10 mouse cellular contexts compared by ENCODE assay signal in genomic region chr5:135994335-135994724, GRCm38 (mm10). TPM values are rescaled to one million over a fixed set of nuclear protein-coding genes. Genes with fewer than 3 reads are reported as not detected.
DNase-seq lines count a peak whose midpoint lies in the region; ATAC-seq lines count a peak whose summit lies in the region.
"Had no signal": no experiment of that assay in that cellular context is flagged by ENCODE, and none has a peak within 500 bp of the region (broad histone marks: within the 10 kb centered on the region; RNA-seq: fewer than 3 reads in every experiment).

No protein-coding gene starts in this region.

- H3K9me3 ChIP-seq in erythroblast, embryonic 14.5 days (ENCODE audit: control insufficient read depth, low read length) = no peaks in the 10 kb centered on the region
- no peaks in the 10 kb centered on the region for H3K9me3 ChIP-seq in lung, embryonic 16.5 days (ENCODE audit: control insufficient read depth, low read length)
- H3K9me3 ChIP-seq in limb, embryonic 13.5 days = no peaks in the 10 kb centered on the region
- H3K9me3 ChIP-seq in neural tube, embryonic 15.5 days (replicated peaks) = no peaks in the 10 kb centered on the region

- 57% methylated on average over 8 of the region's 8 CpGs for WGBS in lung, embryonic 16.5 days
- 67% methylated on average over 8 of the region's 8 CpGs for WGBS in limb, embryonic 13.5 days
- 66% methylated on average over 8 of the region's 8 CpGs for WGBS in neural tube, embryonic 15.5 days

- no peak for DNase-seq in lung, adult 18-20 months
- DNase-seq in layer of hippocampus, adult 9-10 months (ENCODE audit: low spot score) = no peak
- no peak for DNase-seq in gastrocnemius, postnatal 25 days

- peak overlapping the region; percentile 79 for H3K4me3 ChIP-seq in erythroblast, embryonic 14.5 days (replicated peaks)
- H3K4me3 ChIP-seq in lung, embryonic 16.5 days (ENCODE audit: low read length) = no peak overlapping the region
- peak overlapping the region; percentile 77 for H3K4me3 ChIP-seq in limb, embryonic 13.5 days
- H3K4me3 ChIP-seq in neural tube, embryonic 15.5 days (replicated peaks) = peak overlapping the region; percentile 80; the same call in 1 of the 2 replicates

- H3K4me1 ChIP-seq in erythroblast, embryonic 14.5 days (ENCODE audit: control insufficient read depth) = peaks cover 16% of the 10 kb centered on the region
- H3K4me1 ChIP-seq in lung, embryonic 16.5 days (replicated peaks; ENCODE audit: control insufficient read depth, insufficient read depth, low read length) = peaks cover 8% of the 10 kb centered on the region
- H3K4me1 ChIP-seq in limb, embryonic 13.5 days = peaks cover 17% of the 10 kb centered on the region
- H3K4me1 ChIP-seq in neural tube, embryonic 15.5 days = peaks cover 26% of the 10 kb centered on the region

- H3K4me2 ChIP-seq in lung, embryonic 16.5 days (ENCODE audit: low read depth, low read length) = 0 out of 2 replicates have a peak overlapping the region, but pooled peaks have one; percentile 14
- H3K4me2 ChIP-seq in limb, embryonic 13.5 days (replicated peaks) = no peak overlapping the region; the same call in 1 of the 2 replicates
- H3K4me2 ChIP-seq in neural tube, embryonic 15.5 days = 0 out of 2 replicates have a peak overlapping the region, but pooled peaks have one; percentile 72

- ATAC-seq in erythroblast, adult 5-6 weeks (replicated peaks; ENCODE audit: low FRiP score, poor library complexity, severe bottlenecking) = no peak
- ATAC-seq in lung, embryonic 16.5 days (ENCODE audit: low read depth) = no peak; the same call in 1 of the 2 replicates
- no peak; the same call in 1 of the 2 replicates for ATAC-seq in limb, embryonic 13.5 days (ENCODE audit: low FRiP score, low read depth)
- ATAC-seq in neural tube, embryonic 15.5 days (ENCODE audit: low FRiP score) = peak; percentile 9; the same call in 1 of the 2 replicates

- no peaks in the 10 kb centered on the region for H3K27me3 ChIP-seq in erythroblast, embryonic 14.5 days (ENCODE audit: control insufficient read depth)
- no peaks in the 10 kb centered on the region for H3K27me3 ChIP-seq in lung, embryonic 16.5 days (ENCODE audit: control insufficient read depth, insufficient read depth, low read depth, low read length)
- H3K27me3 ChIP-seq in limb, embryonic 13.5 days = no peaks in the 10 kb centered on the region
- H3K27me3 ChIP-seq in neural tube, embryonic 15.5 days (replicated peaks) = no peaks in the 10 kb centered on the region

- peaks cover 13% of the 10 kb centered on the region for H3K36me3 ChIP-seq in erythroblast, embryonic 14.5 days (ENCODE audit: control insufficient read depth)
- H3K36me3 ChIP-seq in lung, embryonic 16.5 days (ENCODE audit: control insufficient read depth, insufficient read depth, low read length) = peaks cover 21% of the 10 kb centered on the region
- H3K36me3 ChIP-seq in limb, embryonic 13.5 days = peaks cover 30% of the 10 kb centered on the region
- peaks cover 23% of the 10 kb centered on the region for H3K36me3 ChIP-seq in neural tube, embryonic 15.5 days

- no peak overlapping the region for H3K9ac ChIP-seq in lung, embryonic 16.5 days (ENCODE audit: low read length)
- H3K9ac ChIP-seq in limb, embryonic 13.5 days = no peak overlapping the region
- no peak overlapping the region for H3K9ac ChIP-seq in neural tube, embryonic 15.5 days (replicated peaks)

- no peak overlapping the region for H3K27ac ChIP-seq in lung, embryonic 16.5 days (ENCODE audit: low read length)
- H3K27ac ChIP-seq in limb, embryonic 13.5 days = no peak overlapping the region
- no peak overlapping the region for H3K27ac ChIP-seq in neural tube, embryonic 15.5 days (replicated peaks)

RNA-seq across cellular contexts. Expression of gene Dtx2, which starts 0.3 kb away (rescaled TPM):
- polyA plus RNA-seq in erythroblast, embryonic 14.5 days (2012) = 0.84 and 0.97 TPM in 2 replicates
- 3.8 and 22.1 TPM in 2 replicates for total RNA-seq in erythroblast, adult 5-6 weeks (2015; ENCODE audit: low replicate concordance)
- total RNA-seq in erythroblast, adult 5-6 weeks (2017; ENCODE audit: low replicate concordance) = 2.3 TPM in 1 of 2 replicates, not detected in the other
- polyA plus RNA-seq in lung, embryonic 16.5 days (2015; fragmentation: Nextera tagmentation; extraction: Ambion mirVana) = 26.6 and 27.6 TPM in 2 replicates
- 35.2 and 37.9 TPM in 2 replicates for polyA plus RNA-seq in limb, embryonic 13.5 days (2015; fragmentation: Nextera tagmentation; extraction: Ambion mirVana)
- 22.5 and 25.2 TPM in 2 replicates for polyA plus RNA-seq in neural tube, embryonic 15.5 days (2015; fragmentation: Nextera tagmentation; extraction: Ambion mirVana)
- 1 to 10 TPM; 5.9 to 7.3 TPM for total RNA-seq in gastrocnemius, postnatal 25 days (2021)

RNA-seq across cellular contexts. Expression of gene Zp3, which starts 14.4 kb away (rescaled TPM):
- not detected in 2 replicates for polyA plus RNA-seq in erythroblast, embryonic 14.5 days (2012)
- not detected in 2 replicates for total RNA-seq in erythroblast, adult 5-6 weeks (2015; ENCODE audit: low replicate concordance)
- not detected in 2 replicates for total RNA-seq in erythroblast, adult 5-6 weeks (2017; ENCODE audit: low replicate concordance)
- polyA plus RNA-seq in lung, embryonic 16.5 days (2015; fragmentation: Nextera tagmentation; extraction: Ambion mirVana) = 0.16 and 0.19 TPM in 2 replicates
- 0.22 and 0.47 TPM in 2 replicates for polyA plus RNA-seq in limb, embryonic 13.5 days (2015; fragmentation: Nextera tagmentation; extraction: Ambion mirVana)
- 0.14 and 0.27 TPM in 2 replicates for polyA plus RNA-seq in neural tube, embryonic 15.5 days (2015; fragmentation: Nextera tagmentation; extraction: Ambion mirVana)
- total RNA-seq in gastrocnemius, postnatal 25 days (2021) = not detected
- total RNA-seq: granulocyte monocyte progenitor cell, adult 5-6 weeks; left cerebral cortex, adult 8-10 months had no signal

RNA-seq across cellular contexts. Expression of gene Ssc4d, which starts 20.0 kb away (rescaled TPM):
- polyA plus RNA-seq in erythroblast, embryonic 14.5 days (2012) = 0.03 and 0.27 TPM in 2 replicates
- 6.0 and 6.3 TPM in 2 replicates for total RNA-seq in erythroblast, adult 5-6 weeks (2015; ENCODE audit: low replicate concordance)
- 0.56 TPM in 1 of 2 replicates, not detected in the other for total RNA-seq in erythroblast, adult 5-6 weeks (2017; ENCODE audit: low replicate concordance)
- polyA plus RNA-seq in lung, embryonic 16.5 days (2015; fragmentation: Nextera tagmentation; extraction: Ambion mirVana) = 3.0 and 3.2 TPM in 2 replicates
- 4.4 and 4.5 TPM in 2 replicates for polyA plus RNA-seq in limb, embryonic 13.5 days (2015; fragmentation: Nextera tagmentation; extraction: Ambion mirVana)
- 1.6 and 1.8 TPM in 2 replicates for polyA plus RNA-seq in neural tube, embryonic 15.5 days (2015; fragmentation: Nextera tagmentation; extraction: Ambion mirVana)
- total RNA-seq in gastrocnemius, postnatal 25 days (2021) = 1 to 10 TPM in 1 of 2 experiments, under 1 TPM in 1; 0.67 to 1.2 TPM

RNA-seq across cellular contexts. Expression of gene Upk3b, which starts 44.0 kb away (rescaled TPM):
- not detected in 2 replicates for polyA plus RNA-seq in erythroblast, embryonic 14.5 days (2012)
- not detected in 2 replicates for total RNA-seq in erythroblast, adult 5-6 weeks (2015; ENCODE audit: low replicate concordance)
- 0.14 TPM in 1 of 2 replicates, not detected in the other for total RNA-seq in erythroblast, adult 5-6 weeks (2017; ENCODE audit: low replicate concordance)
- 27.1 and 32.1 TPM in 2 replicates for polyA plus RNA-seq in lung, embryonic 16.5 days (2015; fragmentation: Nextera tagmentation; extraction: Ambion mirVana)
- 0.14 and 0.15 TPM in 2 replicates for polyA plus RNA-seq in limb, embryonic 13.5 days (2015; fragmentation: Nextera tagmentation; extraction: Ambion mirVana)
- polyA plus RNA-seq in neural tube, embryonic 15.5 days (2015; fragmentation: Nextera tagmentation; extraction: Ambion mirVana) = 1.1 and 3.7 TPM in 2 replicates
- under 1 TPM in 1 of 2 experiments, not detected in 1; 0.11 TPM for total RNA-seq in gastrocnemius, postnatal 25 days (2021)
- total RNA-seq: granulocyte monocyte progenitor cell, adult 5-6 weeks; left cerebral cortex, adult 8-10 months had no signal

RNA-seq across cellular contexts. Expression of gene Ywhag, which starts 59.9 kb away (rescaled TPM):
- polyA plus RNA-seq in erythroblast, embryonic 14.5 days (2012) = 5.0 and 5.6 TPM in 2 replicates
- 14.8 and 40.5 TPM in 2 replicates for total RNA-seq in erythroblast, adult 5-6 weeks (2015; ENCODE audit: low replicate concordance)
- 17.3 and 17.9 TPM in 2 replicates for total RNA-seq in erythroblast, adult 5-6 weeks (2017; ENCODE audit: low replicate concordance)
- polyA plus RNA-seq in lung, embryonic 16.5 days (2015; fragmentation: Nextera tagmentation; extraction: Ambion mirVana) = 150 and 155 TPM in 2 replicates
- polyA plus RNA-seq in limb, embryonic 13.5 days (2015; fragmentation: Nextera tagmentation; extraction: Ambion mirVana) = 155 and 168 TPM in 2 replicates
- polyA plus RNA-seq in neural tube, embryonic 15.5 days (2015; fragmentation: Nextera tagmentation; extraction: Ambion mirVana) = 776 and 868 TPM in 2 replicates
- total RNA-seq in gastrocnemius, postnatal 25 days (2021) = 100 to 1,000 TPM; 282 to 288 TPM

Comparison
In these comparisons a context has a peak if more than half of its experiments do, and no peak if none do; other contexts are left out.
1. RNA of gene Dtx2, which starts 0.3 kb away (polyA plus RNA-seq): 35.2 to 37.9 TPM in limb, embryonic 13.5 days, 26.6 to 27.6 TPM in lung, embryonic 16.5 days and 22.5 to 25.2 TPM in neural tube, embryonic 15.5 days; 0.84 to 0.97 TPM in erythroblast, embryonic 14.5 days; every median in the first group is over 10 times any median in the second.